Mouse (Mus musculus): ENCODE data around the gene Slc4a8. TPM values are rescaled to one million over a fixed set of nuclear protein-coding genes. Genes with fewer than 3 reads are reported as not detected.
"Not testable (repeated sequence)": the region's sequence is repeated elsewhere in the genome, so short reads cannot be mapped to it uniquely, and the experiment has no call there.

Slc4a8 gene
- polyA plus RNA-seq, 1 experiment = 0.02 TPM

GRCm38 (mm10) chr15:100815310-100815709, 53.8 kb downstream of the Slc4a8 start:
- TF ChIP-seq FLI1 (IDR thresholded peaks at IDR 0.05; ENCODE audit: low read length) (no peak), GATA1 (IDR thresholded peaks at IDR 0.05; ENCODE audit: borderline replicate concordance, low read length) (no peak)
- Histone ChIP-seq H3K27me3 (replicated peaks) (peaks cover 70% of the 10 kb centered on the region), H3K4me1 (peaks cover 2% of the 10 kb centered on the region; the same call in 1 of the 2 replicates), H3K36me3 (replicated peaks; ENCODE audit: low read length) (no peaks in the 10 kb centered on the region), H3K9me3 (peaks cover 8% of the 10 kb centered on the region), H3K4me3 (replicated peaks) (no peak overlapping the region)

- no peak overlapping the region for H3K4me3 ChIP-seq (replicated peaks)
- H3K36me3 ChIP-seq (replicated peaks; ENCODE audit: low read length) = no peaks in the 10 kb centered on the region
- no peaks in the 10 kb centered on the region for H3K9me3 ChIP-seq
- no peak for TF ChIP-seq FLI1 (IDR thresholded peaks at IDR 0.05; ENCODE audit: low read length)
- TF ChIP-seq GATA1 (IDR thresholded peaks at IDR 0.05; ENCODE audit: borderline replicate concordance, low read length) = no peak
- H3K4me1 ChIP-seq = no peaks in the 10 kb centered on the region
- peaks cover 69% of the 10 kb centered on the region for H3K27me3 ChIP-seq (replicated peaks)
These were observed 57.3 kb downstream of the Slc4a8 start for GRCm38 (mm10) chr15:100818860-100819259.

GRCm38 (mm10) chr15:100821824-100822223, 60.3 kb downstream of the Slc4a8 start:
- Histone ChIP-seq H3K27me3 (replicated peaks) (peaks cover 70% of the 10 kb centered on the region), H3K36me3 (replicated peaks; ENCODE audit: low read length) (no peaks in the 10 kb centered on the region), H3K9me3 (no peaks in the 10 kb centered on the region), H3K4me1 (no peaks in the 10 kb centered on the region), H3K4me3 (replicated peaks) (no peak overlapping the region)
- TF ChIP-seq FLI1 (IDR thresholded peaks at IDR 0.05; ENCODE audit: low read length) (no peak), GATA1 (IDR thresholded peaks at IDR 0.05; ENCODE audit: borderline replicate concordance, low read length) (no peak)

GRCm38 (mm10) chr15:100822370-100822769, 60.8 kb downstream of the Slc4a8 start:
- H3K9me3 ChIP-seq; H3K4me3 ChIP-seq (replicated peaks): not testable (repeated sequence)
- H3K27me3 ChIP-seq (replicated peaks) = peaks cover 66% of the 10 kb centered on the region

GRCm38 (mm10) chr15:100825249-100825856, 63.8 kb downstream of the Slc4a8 start:
- Histone ChIP-seq H3K9me3 (peaks cover 7% of the 10 kb centered on the region), H3K27me3 (replicated peaks) (peaks cover 70% of the 10 kb centered on the region), H3K4me3 (replicated peaks) (no peak overlapping the region), H3K36me3 (replicated peaks; ENCODE audit: low read length) (no peaks in the 10 kb centered on the region), H3K4me1 (no peaks in the 10 kb centered on the region)
- TF ChIP-seq GATA1 (IDR thresholded peaks at IDR 0.05; ENCODE audit: borderline replicate concordance, low read length) (no peak), FLI1 (IDR thresholded peaks at IDR 0.05; ENCODE audit: low read length) (no peak)

More at GRCm38 (mm10) chr15:100822370-100822769, 60.8 kb downstream of the Slc4a8 start:
- not testable (repeated sequence) for H3K4me1 ChIP-seq; H3K36me3 ChIP-seq (replicated peaks; ENCODE audit: low read length)

- H3K4me3 ChIP-seq (replicated peaks) = no peak overlapping the region
- TF ChIP-seq GATA1 (IDR thresholded peaks at IDR 0.05; ENCODE audit: borderline replicate concordance, low read length) (no peak), FLI1 (IDR thresholded peaks at IDR 0.05; ENCODE audit: low read length) (no peak)
- no peaks in the 10 kb centered on the region for H3K4me1 ChIP-seq
- H3K36me3 ChIP-seq (replicated peaks; ENCODE audit: low read length) = no peaks in the 10 kb centered on the region
- H3K27me3 ChIP-seq (replicated peaks) = peaks cover 73% of the 10 kb centered on the region
- H3K9me3 ChIP-seq = peaks cover 14% of the 10 kb centered on the region
These were observed 64.5 kb downstream of the Slc4a8 start for GRCm38 (mm10) chr15:100826076-100826475.

- Histone ChIP-seq H3K4me1 (no peaks in the 10 kb centered on the region), H3K27me3 (replicated peaks) (peaks cover 64% of the 10 kb centered on the region), H3K36me3 (replicated peaks; ENCODE audit: low read length) (no peaks in the 10 kb centered on the region), H3K9me3 (peaks cover 15% of the 10 kb centered on the region), H3K4me3 (replicated peaks) (no peak overlapping the region)
- TF ChIP-seq FLI1 (IDR thresholded peaks at IDR 0.05; ENCODE audit: low read length) (no peak), GATA1 (IDR thresholded peaks at IDR 0.05; ENCODE audit: borderline replicate concordance, low read length) (no peak)
These were observed 68.2 kb downstream of the Slc4a8 start for GRCm38 (mm10) chr15:100829775-100830174.

- H3K36me3 ChIP-seq (replicated peaks; ENCODE audit: low read length) = no peaks in the 10 kb centered on the region
- no peak for TF ChIP-seq FLI1 (IDR thresholded peaks at IDR 0.05; ENCODE audit: low read length)
- TF ChIP-seq GATA1 (IDR thresholded peaks at IDR 0.05; ENCODE audit: borderline replicate concordance, low read length) = no peak
- H3K27me3 ChIP-seq (replicated peaks) = peaks cover 62% of the 10 kb centered on the region
- H3K4me3 ChIP-seq (replicated peaks) = no peak overlapping the region
- peaks cover 15% of the 10 kb centered on the region for H3K9me3 ChIP-seq
- H3K4me1 ChIP-seq = no peaks in the 10 kb centered on the region
These were observed 69.1 kb downstream of the Slc4a8 start for GRCm38 (mm10) chr15:100830682-100831081.

GRCm38 (mm10) chr15:100832144-100832543, 70.6 kb downstream of the Slc4a8 start:
- H3K9me3 ChIP-seq = peaks cover 18% of the 10 kb centered on the region

GRCm38 (mm10) chr15:100832784-100833183, 71.2 kb downstream of the Slc4a8 start:
- TF ChIP-seq FLI1 (IDR thresholded peaks at IDR 0.05; ENCODE audit: low read length) (no peak), GATA1 (IDR thresholded peaks at IDR 0.05; ENCODE audit: borderline replicate concordance, low read length) (no peak)
- Histone ChIP-seq H3K36me3 (replicated peaks; ENCODE audit: low read length) (no peaks in the 10 kb centered on the region), H3K4me1 (no peaks in the 10 kb centered on the region), H3K4me3 (replicated peaks) (no peak overlapping the region), H3K9me3 (peaks cover 24% of the 10 kb centered on the region), H3K27me3 (replicated peaks) (peaks cover 62% of the 10 kb centered on the region)

More at GRCm38 (mm10) chr15:100832144-100832543, 70.6 kb downstream of the Slc4a8 start:
- H3K4me3 ChIP-seq (replicated peaks) = no peak overlapping the region
- H3K4me1 ChIP-seq = no peaks in the 10 kb centered on the region
- no peaks in the 10 kb centered on the region for H3K36me3 ChIP-seq (replicated peaks; ENCODE audit: low read length)
- H3K27me3 ChIP-seq (replicated peaks) = peaks cover 64% of the 10 kb centered on the region
- TF ChIP-seq FLI1 (IDR thresholded peaks at IDR 0.05; ENCODE audit: low read length) = no peak
- no peak for TF ChIP-seq GATA1 (IDR thresholded peaks at IDR 0.05; ENCODE audit: borderline replicate concordance, low read length)

Data from megakaryocyte, embryonic 14.5 days (primary cell).